Mouse (Mus musculus) hindbrain, embryonic 13.5 days (tissue): ENCODE results near the gene Faah. TPM values are rescaled to one million over a fixed set of nuclear protein-coding genes. Genes with fewer than 3 reads are reported as not detected.

Source experiments
- ATAC-seq: fragments of 200-750 bp; cut with Nextera tagmentation; 2 replicates; pipeline ENCODE4 v1.8.0; 2017; ENCODE audit warnings: moderate TSS enrichment; ENCODE audit not compliant: low FRiP score
- H3K27ac ChIP-seq: fragments of 300-500 bp; sonication (generic); 2 replicates; pipeline ENCODE4 v1.5.1; 2015; ENCODE audit warnings: inconsistent platforms, mild to moderate bottlenecking, moderate library complexity
- H3K27me3 ChIP-seq: fragments of 300-500 bp; sonication (generic); 2 replicates; pipeline ENCODE4 v1.6.1; 2015; ENCODE audit warnings: mild to moderate bottlenecking, inconsistent platforms
- H3K36me3 ChIP-seq: fragments of 300-500 bp; sonication (generic); 2 replicates; pipeline ENCODE4 v1.6.1; 2015; ENCODE audit warnings: mild to moderate bottlenecking, inconsistent platforms
- H3K4me1 ChIP-seq: fragments of 300-500 bp; sonication (generic); replicated peaks from 2 replicates; pipeline ENCODE4 v1.6.1; 2015; ENCODE audit warnings: inconsistent platforms
- H3K4me2 ChIP-seq: fragments of 300-500 bp; sonication (generic); 2 replicates; pipeline ENCODE4 v1.6.1; 2015; ENCODE audit warnings: inconsistent platforms, mild to moderate bottlenecking, moderate library complexity
- H3K4me3 ChIP-seq: fragments of 300-500 bp; sonication (generic); 2 replicates; pipeline ENCODE4 v1.5.1; 2015; ENCODE audit warnings: mild to moderate bottlenecking, inconsistent platforms
- H3K9ac ChIP-seq: fragments of 300-500 bp; sonication (generic); 2 replicates; pipeline ENCODE4 v1.6.1; 2015; ENCODE audit warnings: mild to moderate bottlenecking, inconsistent platforms
- H3K9me3 ChIP-seq: fragments of 300-500 bp; sonication (generic); 2 replicates; pipeline ENCODE4 v1.6.1; 2016; ENCODE audit warnings: inconsistent platforms
- WGBS: fragments of 180-500 bp; shearing (Covaris S2); methylation state at CpG from one replicate; pipeline ENCODE4 v1.1.7; 2015; 5-methylcytosine and 5-hydroxymethylcytosine counted together
- polyA plus RNA-seq: library from polyadenylated mRNA; unstranded; fragments of >200 nt; fragmentation: Nextera tagmentation; extraction: Ambion mirVana; gene quantifications from 2 replicates; pipeline ENCODE4 v1.2.1, GENCODE M21; 2015

The Faah gene
- polyA plus RNA-seq, result 13.0 and 13.3 TPM in 2 replicates

DNA sequence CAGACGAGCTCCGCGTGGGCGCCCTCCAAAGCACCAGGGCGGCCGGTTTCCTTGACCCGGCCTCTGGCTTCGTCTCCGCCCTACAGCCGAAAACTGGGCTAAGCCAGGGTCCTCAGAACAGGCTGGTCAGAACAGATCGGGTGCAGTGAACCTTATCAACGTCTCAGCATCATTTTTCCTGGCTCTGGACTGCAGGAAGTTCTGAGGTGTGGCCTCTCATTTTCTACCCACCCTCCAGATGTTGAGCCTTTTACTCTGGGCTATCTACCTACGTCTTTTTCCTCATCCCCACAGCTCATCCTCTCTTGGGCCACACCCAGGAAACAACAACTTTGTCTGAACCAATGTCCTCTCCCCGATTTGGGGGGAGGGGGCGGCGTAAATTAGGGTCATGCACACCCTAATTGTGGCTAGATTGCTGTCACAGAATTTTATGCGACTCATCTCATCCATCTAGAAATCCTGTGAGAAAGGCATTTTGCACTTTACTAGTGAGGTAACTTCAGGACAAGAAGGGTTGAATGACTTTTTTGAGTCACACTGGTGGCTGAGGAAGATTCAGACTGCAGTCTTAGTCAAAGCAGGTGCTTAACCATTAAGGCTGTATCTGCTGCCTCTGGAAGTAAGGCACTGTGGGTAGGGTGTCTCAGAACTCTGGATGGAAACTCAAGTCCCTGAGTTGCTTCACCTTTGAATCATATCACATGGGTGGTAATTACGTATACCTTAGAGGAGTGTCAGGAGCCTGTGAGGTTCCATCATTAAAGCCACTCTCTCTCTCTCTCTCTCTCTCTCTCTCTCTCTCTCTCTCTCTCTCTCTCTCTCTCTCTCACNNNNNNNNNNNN lies at the start of gene Faah:
Gene Faah, minus strand, starts transcription at position 25 of the 845 bp plus-strand sequence.
- Histone ChIP-seq H3K9ac (peak within 1 kb of the TSS; percentile 80), H3K27me3 (peaks cover 62% of the 10 kb centered on the region), H3K4me1 (peaks cover 17% of the 10 kb centered on the region), H3K27ac (peak within 1 kb of the TSS; percentile 49), H3K4me2 (peak within 1 kb of the TSS; percentile 86), H3K36me3 (no peaks in the 10 kb centered on the region), H3K9me3 (no peaks in the 10 kb centered on the region), H3K4me3 (peak within 1 kb of the TSS; percentile 68)
- WGBS, result 9% methylated on average over 18 of the region's 18 CpGs
- peak; percentile 72 for ATAC-seq

DNA sequence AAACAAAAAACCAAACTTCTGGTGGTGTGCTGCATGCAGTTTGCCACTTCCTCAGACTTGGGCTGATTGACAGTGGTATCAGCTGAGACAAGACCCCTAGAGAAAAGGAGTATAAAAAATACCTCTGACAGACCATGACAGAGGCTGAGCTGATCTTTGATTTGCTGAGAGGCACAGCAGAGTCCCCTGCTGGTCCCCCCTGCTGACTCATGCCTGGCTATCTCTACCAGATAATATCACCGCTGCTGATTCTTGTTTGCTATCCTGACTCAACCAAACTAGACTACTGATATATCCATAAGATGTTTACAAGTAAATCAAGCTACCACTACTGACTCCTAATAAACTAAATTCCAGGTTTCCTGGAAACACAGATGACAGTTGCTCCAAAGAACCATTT lies 46.1 kb upstream of the Faah start:
- Histone ChIP-seq H3K4me3 (no peak overlapping the region), H3K36me3 (peaks cover 36% of the 10 kb centered on the region), H3K9me3 (no peaks in the 10 kb centered on the region), H3K4me1 (no peaks in the 10 kb centered on the region), H3K4me2 (no peak overlapping the region), H3K27me3 (no peaks in the 10 kb centered on the region), H3K27ac (no peak overlapping the region), H3K9ac (no peak overlapping the region)
- 64% methylated on average over 1 of the region's 1 CpGs for WGBS
- ATAC-seq, result no peak

DNA sequence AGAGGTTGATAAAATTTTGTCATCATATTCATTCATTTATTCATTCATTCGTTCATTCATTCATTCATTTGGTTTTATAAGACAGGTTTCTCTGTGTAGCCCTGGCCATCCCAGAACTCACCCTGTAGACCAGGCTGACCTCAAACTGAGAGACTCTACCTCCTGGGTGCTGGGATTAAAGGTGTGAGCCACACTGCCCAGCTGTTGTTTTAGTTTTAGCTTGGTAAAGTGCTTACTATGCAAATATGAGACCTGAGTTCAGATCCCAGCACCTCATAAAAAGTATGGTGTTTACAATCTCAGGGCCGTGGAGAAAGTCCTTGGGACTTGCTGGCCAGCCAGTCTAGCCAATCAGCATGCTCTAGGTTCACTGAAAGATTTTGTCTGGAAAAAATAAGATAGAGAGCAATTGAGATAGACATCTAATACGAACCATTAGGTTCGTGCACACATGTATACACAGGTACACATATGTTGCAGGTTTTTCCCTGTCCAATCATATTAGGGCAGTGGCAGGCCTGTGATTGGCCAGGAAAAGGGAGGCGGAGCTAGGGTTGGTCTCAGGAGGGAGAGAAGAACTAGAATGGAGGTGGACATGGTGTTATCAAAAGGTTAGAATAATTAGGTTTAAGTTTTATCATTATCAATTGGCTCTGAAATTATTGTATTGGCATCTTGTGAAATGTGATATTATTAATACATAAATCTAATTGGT lies 41.4 kb upstream of the Faah start:
- no peak overlapping the region for H3K27ac ChIP-seq
- H3K4me1 ChIP-seq, result peaks cover 8% of the 10 kb centered on the region
- H3K36me3 ChIP-seq, result no peaks in the 10 kb centered on the region
- no peaks in the 10 kb centered on the region for H3K27me3 ChIP-seq
- no peak overlapping the region for H3K9ac ChIP-seq
- H3K4me3 ChIP-seq, result no peak overlapping the region
- H3K4me2 ChIP-seq, result no peak overlapping the region
- H3K9me3 ChIP-seq, result no peaks in the 10 kb centered on the region
- WGBS, result 85% methylated on average over 5 of the region's 5 CpGs
- no peak for ATAC-seq

DNA sequence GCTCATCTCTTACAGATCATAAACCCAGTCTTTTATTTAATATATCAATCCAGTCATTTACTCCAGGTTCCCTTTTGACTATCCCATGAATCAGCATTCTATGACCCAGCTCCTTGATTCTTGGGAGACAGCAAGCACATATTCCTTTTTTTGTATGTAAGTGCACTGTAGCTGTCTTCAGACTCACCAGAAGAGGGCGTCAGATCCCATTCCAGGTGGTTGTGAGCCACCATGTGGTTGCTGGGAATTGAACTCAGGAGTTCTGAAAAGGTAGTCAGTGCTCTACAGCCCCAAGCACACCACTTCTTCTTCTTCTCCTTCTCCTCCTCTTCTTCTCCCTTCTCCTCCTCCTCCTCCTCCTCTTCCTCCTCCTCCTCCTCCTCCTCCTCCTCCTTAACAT lies 39.8 kb upstream of the Faah start:
- WGBS, result 0% methylated on average over 1 of the region's 1 CpGs

DNA sequence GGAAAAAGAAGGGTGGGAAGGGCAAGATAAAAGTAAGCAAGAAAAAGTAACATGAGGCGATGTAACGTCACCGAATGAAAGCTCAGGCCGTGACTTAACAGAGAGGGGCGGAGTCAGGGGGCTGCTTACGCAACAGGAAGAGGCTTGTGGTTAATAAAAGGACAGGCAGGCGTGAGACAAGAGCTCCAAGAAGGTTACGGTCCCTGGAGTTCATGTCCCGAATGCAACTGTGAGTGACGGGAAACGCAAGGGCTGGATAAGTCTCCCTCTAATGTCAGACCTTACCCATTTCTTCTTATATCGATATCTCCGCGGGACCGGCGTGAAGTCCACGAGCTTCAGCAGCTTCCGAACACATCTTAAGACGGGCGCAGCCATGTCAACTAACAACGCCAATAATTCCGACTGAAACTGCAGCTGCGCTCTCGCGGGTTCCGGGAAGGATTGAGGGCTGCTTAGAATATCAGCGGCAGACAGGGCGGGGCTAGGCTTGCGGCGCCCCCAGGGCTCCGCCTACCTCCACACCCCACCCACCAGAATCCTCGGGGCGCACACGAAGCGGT lies 35.8 kb upstream of the Faah start, which contains the start of gene Nsun4:
Gene Nsun4, minus strand, starts transcription at position 478 of the 563 bp plus-strand sequence.
- Histone ChIP-seq H3K27ac (peak within 1 kb of the TSS; percentile 93), H3K4me3 (peak within 1 kb of the TSS; percentile 59), H3K9me3 (no peaks in the 10 kb centered on the region), H3K27me3 (no peaks in the 10 kb centered on the region), H3K36me3 (0 out of 2 replicates have a peak, but pooled peaks cover under 1% of the 10 kb centered on the region), H3K4me1 (peaks cover 20% of the 10 kb centered on the region), H3K4me2 (peak within 1 kb of the TSS; percentile 71), H3K9ac (peak within 1 kb of the TSS; percentile 72)
- WGBS, result under 1% methylated on average over 35 of the region's 35 CpGs
- ATAC-seq, result peak; percentile 96

More for the DNA sequence above, 39.8 kb upstream of the Faah start:
- no peak overlapping the region for H3K27ac ChIP-seq
- H3K36me3 ChIP-seq, result no peaks in the 10 kb centered on the region
- H3K9ac ChIP-seq, result no peak overlapping the region
- H3K9me3 ChIP-seq, result no peaks in the 10 kb centered on the region
- peaks cover 17% of the 10 kb centered on the region for H3K4me1 ChIP-seq
- H3K4me3 ChIP-seq, result no peak overlapping the region
- H3K4me2 ChIP-seq, result no peak overlapping the region
- no peak for ATAC-seq
- no peaks in the 10 kb centered on the region for H3K27me3 ChIP-seq

DNA sequence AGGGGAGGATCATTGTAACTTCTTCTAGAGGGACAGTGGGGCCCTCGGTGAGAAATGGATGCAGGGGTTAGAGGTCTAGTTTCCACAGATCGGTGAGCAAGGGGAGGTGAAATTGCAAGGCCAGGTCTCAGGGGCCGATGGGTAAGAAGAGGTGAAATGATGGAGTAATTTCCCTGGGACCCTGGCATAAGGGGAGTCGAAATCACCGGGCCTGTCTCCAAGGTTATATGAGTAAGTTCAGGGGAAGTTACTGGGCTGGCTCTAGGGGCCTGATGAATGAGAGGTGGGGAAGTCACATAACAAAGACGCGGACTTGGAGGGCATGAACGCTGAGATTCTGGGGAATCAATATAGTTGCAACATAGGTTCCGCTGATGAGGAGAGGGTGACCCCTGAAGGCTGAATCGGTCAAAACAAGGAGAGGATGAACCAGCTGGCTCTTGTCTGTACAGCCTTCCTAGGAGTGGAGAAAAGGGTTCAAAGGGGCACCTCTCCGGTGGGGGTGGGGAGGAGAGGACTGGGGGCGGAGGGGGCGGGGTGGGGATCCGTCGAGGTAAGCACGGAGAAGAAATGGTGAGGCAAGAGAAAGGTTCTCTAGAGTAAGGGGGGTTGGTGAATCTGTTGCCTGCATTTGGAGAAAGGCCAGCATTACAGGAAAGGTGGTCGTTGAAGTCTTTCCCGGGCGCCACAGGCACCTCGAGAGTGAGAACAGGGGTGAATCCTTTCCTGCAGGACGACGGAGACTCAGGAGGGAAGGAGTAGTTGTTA lies 35.0 kb upstream of the Faah start:
- Histone ChIP-seq H3K36me3 (peaks cover 8% of the 10 kb centered on the region), H3K4me2 (peak overlapping the region; percentile 71), H3K4me3 (peak overlapping the region; percentile 59), H3K9ac (peak overlapping the region; percentile 72), H3K9me3 (no peaks in the 10 kb centered on the region), H3K27ac (peak overlapping the region; percentile 93), H3K4me1 (peaks cover 20% of the 10 kb centered on the region), H3K27me3 (no peaks in the 10 kb centered on the region)
- peak; percentile 54 for ATAC-seq
- 10% methylated on average over 22 of the region's 22 CpGs for WGBS

DNA sequence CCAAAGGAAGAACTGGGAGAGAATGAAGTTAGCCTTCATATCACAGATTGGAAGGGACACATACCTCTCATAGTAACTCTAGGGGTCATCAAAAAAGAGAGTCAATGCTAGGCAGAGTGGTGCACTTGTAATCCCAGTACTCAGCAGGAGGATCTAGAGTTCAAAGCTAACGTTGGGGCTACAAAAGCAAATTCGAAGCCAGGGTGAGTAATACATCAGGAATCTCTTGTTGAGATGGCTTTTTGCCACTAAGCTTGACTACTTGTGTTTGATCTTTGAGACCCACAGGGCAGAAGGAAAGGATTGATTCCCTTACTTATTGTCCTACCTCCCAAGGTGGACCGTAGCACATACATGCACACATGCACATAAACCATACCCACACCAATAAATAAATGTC lies 31.5 kb upstream of the Faah start:
- Histone ChIP-seq H3K36me3 (peaks cover 14% of the 10 kb centered on the region), H3K9ac (no peak overlapping the region), H3K27me3 (no peaks in the 10 kb centered on the region), H3K4me3 (no peak overlapping the region), H3K4me1 (peaks cover 13% of the 10 kb centered on the region), H3K9me3 (no peaks in the 10 kb centered on the region), H3K4me2 (no peak overlapping the region), H3K27ac (no peak overlapping the region)
- 86% methylated on average over 3 of the region's 3 CpGs for WGBS
- no peak for ATAC-seq

DNA sequence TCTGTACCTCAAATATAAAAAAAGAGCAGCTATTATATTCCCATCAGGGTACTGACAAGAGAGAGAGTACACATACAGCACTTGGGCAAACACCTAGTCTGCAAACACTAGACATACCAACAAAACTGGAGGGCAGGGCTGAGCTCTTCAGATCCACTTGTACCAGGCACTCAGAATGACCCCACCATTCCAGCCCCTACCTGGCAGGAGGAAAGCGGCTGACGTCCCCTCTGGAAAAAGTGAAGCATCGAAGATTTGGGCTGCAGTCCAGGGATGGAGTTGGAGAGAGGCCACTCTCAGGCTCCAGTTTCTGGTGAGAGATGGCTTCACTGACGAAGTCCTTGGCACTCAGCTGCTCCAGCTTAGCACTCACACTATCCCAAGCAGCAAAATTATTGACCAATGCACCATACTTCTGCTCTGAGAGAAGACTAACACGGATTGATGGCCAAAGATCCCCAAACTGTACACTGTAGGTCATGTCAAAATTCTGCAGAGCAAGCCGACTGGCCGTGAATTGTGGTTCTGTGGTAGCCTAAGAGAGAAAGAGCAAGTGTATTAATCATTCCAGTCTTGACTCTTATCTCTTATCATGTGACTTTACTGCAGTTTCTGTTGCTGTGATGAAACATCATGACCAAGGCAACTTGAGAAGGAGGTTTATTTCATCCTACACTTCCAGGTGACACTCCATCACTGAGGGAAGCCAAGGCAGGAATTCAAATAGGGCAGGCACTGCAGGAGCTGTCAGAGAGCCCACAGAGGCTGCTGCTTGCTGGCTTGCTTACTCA lies 30.6 kb upstream of the Faah start:
- Histone ChIP-seq H3K36me3 (peaks cover 19% of the 10 kb centered on the region), H3K9ac (no peak overlapping the region), H3K27ac (no peak overlapping the region), H3K9me3 (no peaks in the 10 kb centered on the region), H3K4me2 (no peak overlapping the region), H3K27me3 (no peaks in the 10 kb centered on the region), H3K4me3 (no peak overlapping the region), H3K4me1 (peaks cover 8% of the 10 kb centered on the region)
- ATAC-seq, result no peak
- WGBS, result 85% methylated on average over 7 of the region's 7 CpGs

DNA sequence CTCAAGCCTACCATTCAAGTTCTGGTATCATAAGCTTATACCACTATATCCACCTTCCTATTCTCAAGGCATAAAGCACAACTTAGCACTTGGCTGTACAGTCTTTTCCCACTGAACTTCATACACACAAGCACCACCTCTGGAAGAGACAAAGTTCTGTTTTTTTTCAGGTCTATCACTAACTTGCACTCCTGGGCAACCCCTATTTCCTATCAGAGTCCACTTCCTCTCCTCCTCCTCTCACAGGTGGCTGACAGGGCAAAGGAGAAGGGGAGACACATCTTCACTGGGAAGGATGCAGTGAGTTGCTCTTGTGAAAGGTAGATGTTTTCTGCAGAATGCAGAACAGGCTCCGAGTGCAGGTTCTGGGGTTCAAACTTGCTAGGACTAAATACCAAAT lies 30.0 kb upstream of the Faah start:
- WGBS, result 94% methylated on average over 1 of the region's 1 CpGs
- ATAC-seq, result no peak
- H3K4me3 ChIP-seq, result no peak overlapping the region
- peaks cover 4% of the 10 kb centered on the region for H3K4me1 ChIP-seq
- no peak overlapping the region for H3K27ac ChIP-seq
- no peak overlapping the region for H3K4me2 ChIP-seq
- H3K9me3 ChIP-seq, result no peaks in the 10 kb centered on the region
- H3K36me3 ChIP-seq, result peaks cover 22% of the 10 kb centered on the region
- no peak overlapping the region for H3K9ac ChIP-seq
- H3K27me3 ChIP-seq, result no peaks in the 10 kb centered on the region

DNA sequence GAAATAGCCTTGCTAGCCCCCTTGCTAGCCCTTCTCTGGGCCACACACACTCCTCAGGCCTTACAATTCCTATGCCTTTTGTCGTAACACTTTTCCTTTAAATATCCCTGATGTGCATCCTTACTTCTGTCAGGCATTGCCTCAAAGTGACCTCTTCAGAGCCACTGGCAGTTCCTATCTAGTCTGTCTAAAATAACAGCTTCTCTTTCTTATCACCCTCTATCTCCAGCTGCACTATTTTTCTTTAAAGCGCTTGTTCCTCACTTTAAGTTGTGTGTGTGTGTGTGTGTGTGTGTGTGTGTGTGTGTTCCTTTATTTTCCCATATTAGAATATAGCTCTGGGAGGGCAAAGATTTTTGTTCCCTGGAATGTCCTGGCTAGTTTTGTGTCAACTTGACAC lies 28.9 kb upstream of the Faah start:
- Histone ChIP-seq H3K9ac (no peak overlapping the region), H3K4me2 (no peak overlapping the region), H3K9me3 (no peaks in the 10 kb centered on the region), H3K4me3 (no peak overlapping the region), H3K27me3 (no peaks in the 10 kb centered on the region), H3K4me1 (no peaks in the 10 kb centered on the region), H3K27ac (no peak overlapping the region), H3K36me3 (peaks cover 29% of the 10 kb centered on the region)
- ATAC-seq, result no peak
- WGBS, result 92% methylated on average over 2 of the region's 2 CpGs

DNA sequence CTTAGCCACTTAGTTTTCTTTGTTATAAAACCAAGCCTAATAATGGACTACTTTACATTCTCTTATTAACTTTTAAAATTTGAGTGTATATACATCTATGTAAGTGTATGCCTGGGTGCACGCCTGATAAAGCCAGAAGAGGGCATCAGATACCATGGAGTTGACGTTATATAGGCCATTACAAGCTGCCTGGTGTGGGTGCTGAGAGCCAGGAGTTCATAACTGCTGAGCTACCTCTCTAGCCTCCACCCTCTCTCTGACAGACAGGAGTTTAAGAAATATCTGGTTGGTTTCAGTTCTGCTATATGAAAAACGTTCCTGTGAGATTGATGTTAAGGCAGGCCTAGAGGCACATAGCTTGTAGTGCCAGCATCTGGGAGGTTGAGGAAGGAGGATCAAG lies 24.5 kb upstream of the Faah start:
- Histone ChIP-seq H3K4me2 (no peak overlapping the region), H3K4me1 (no peaks in the 10 kb centered on the region), H3K9me3 (no peaks in the 10 kb centered on the region), H3K36me3 (peaks cover 18% of the 10 kb centered on the region), H3K27me3 (no peaks in the 10 kb centered on the region), H3K27ac (no peak overlapping the region), H3K4me3 (no peak overlapping the region), H3K9ac (no peak overlapping the region)
- ATAC-seq, result no peak
- 79% methylated on average over 3 of the region's 3 CpGs for WGBS
